Mouse (Mus musculus) cerebellum, adult 2 months (tissue): Measurements from ENCODE around the gene Emc7.

Experiments used
- CTCF ChIP-seq: fragments of 200-500 bp; IDR thresholded peaks from 2 replicates; pipeline ENCODE4 v1.5.1; 2011; ENCODE audit warnings: low read depth, mild to moderate bottlenecking, control low read depth, low read length, moderate library complexity, borderline replicate concordance; ENCODE audit not compliant: insufficient read depth
- POLR2A ChIP-seq: fragments of 200-500 bp; IDR thresholded peaks from 2 replicates; pipeline ENCODE4 v1.6.1; 2011; ENCODE audit warnings: low read length, control low read depth, borderline replicate concordance; ENCODE audit not compliant: insufficient read depth

DNA sequence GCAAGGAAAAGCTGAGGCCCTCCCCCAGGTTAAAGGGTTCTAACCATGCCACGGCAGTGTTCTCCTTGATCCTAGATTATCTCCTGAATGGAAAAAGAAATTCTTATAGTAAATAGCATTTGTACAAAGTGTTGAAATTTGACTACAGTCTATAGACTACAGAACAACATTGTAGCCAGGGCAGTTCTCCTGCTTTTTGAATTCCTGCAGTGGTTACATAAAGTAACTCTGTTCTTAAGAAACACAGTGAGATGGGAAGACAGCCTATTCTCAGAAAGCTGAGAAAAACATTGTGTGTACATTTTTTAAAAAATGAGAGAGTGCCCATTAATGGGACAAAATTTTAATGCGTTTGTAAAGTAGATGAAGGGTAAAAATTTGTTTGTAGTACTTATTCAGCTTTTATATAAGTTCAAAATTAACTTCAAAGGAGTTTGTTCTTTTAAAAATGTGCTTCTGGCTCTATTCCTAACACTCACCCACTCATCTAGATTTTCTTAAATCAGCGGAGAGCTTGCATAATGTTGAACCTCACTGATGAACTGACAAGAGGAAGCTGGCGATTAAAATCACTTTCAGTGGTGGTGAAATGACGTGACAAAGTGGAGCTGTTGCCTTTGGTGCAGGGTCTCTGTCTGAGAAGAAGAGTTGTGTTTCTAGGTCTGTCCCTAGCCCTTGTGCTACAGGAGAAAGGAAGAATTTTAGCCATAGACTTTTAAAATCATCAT lies 20.4 kb downstream of the Emc7 start:
- TF ChIP-seq POLR2A (no peak), CTCF (no peak)
